Mouse (Mus musculus) B cell, adult 2 months (primary cell): ENCODE measurements around the gene Rnf183.
"Not testable (repeated sequence)": the region's sequence is repeated elsewhere in the genome, so short reads cannot be mapped to it uniquely, and the experiment has no call there.

ENCODE experiments used
- DNase-seq, 2 experiments: peaks; one replicate each; pipeline ENCODE4 v3.0.0; 2022

The Rnf183 gene

GRCm38 (mm10) chr4:62435081-62435480 is at the start of gene Rnf183:
Gene Rnf183 (minus strand): TSS chr4:62435252.
- DNase-seq, result no peak

DNA sequence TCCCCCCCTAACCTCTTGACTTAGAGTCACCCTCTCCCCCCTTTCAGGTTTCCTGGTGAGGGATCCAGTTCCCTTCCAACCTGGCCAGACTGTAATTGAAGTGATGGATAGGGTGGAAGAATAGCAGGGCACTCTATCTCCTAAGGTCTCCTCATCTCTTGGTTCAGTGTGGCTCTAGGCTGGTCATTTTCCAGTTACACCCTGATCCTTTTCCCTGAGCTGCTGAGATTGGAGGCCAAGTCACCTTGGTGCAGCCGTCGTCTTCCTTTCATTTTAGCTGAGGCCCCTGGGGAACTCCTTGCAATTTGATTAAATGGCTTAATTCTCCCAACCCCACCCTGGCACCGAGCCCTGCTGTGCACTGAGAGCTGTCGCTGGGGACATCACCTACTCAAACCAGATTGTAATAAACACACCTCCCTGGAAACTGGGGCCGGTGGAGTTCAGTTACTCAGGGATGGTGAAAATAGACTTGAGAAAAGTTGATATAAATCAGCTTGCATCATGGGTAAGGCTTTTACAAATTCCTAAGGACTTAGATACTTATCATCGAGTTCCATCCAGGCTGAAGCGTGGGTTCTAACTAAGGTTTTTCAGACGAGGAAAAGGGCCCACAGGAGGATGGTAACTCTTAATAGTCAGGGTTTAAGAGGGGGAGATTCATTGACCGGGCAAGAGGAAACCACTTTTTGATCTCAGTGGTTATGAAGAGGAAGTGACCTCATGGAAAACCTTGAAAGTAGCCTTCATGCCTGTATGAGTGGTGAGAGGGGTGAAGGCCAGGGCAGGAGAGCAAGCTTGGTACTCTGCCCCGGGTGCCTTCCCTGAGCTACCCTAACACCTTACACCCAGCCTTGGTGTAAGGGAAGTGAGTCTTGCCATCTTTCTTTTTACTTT is 45.9 kb upstream of the Rnf183 start:
- peak; percentile 58 to 69 for DNase-seq

DNA sequence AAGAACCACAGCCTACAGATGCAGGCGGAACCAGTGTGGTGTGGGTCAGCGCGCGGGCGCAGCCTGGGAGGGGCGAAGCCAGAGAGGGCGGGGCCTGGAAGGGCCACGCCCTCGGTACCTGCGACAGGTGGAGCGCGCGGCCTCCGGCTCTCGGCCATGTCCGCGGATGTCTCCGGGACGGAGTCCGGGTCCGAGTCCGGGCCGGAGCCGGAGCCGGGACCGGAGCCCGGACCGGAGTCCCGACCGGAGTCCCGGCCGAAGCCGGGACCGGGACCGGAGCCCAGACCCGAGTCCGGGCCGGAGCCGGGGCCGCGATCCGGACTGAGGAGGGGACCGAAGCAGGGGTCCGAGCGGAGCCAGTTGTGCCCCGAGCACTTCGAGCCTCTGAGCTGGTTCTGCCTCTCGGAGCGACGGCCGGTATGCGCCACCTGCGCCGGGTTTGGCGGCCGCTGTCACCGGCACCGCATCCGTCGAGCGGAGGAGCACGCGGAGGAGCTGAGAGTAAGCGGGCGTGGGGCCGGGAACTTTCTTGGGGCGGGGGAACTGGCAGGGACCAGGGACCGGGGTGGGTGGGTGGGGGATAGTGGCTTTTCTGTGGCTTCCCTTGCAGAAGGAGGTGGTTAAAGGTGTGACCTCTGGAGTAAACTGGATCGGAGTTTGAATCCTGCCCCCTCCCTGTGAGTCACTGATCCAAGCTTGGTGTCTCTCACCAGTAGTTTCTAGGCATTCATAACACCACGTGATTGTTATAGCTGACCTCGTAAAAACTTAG is 45.1 kb upstream of the Rnf183 start, which contains the start of gene Bspry:
Gene Bspry, plus strand, starts transcription at position 117 of the 772 bp plus-strand sequence.
- peak; percentile 70 to 71 for DNase-seq

DNA sequence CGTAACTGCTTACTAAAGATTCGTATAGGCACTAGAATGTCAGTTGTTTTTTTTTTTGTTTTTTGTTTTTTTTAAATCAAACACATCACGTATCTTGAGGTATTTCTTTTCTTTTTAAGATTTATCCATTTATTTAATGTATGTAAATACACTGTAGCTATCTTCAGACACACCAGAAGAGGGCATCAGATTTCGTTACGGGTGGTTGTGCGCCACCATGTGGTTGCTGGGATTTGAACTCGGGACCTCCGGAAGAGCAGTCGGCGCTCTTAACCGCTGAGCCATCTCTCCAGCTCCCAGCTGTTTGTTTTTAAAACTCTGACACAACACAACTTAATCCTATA is 44.5 kb upstream of the Rnf183 start:
- not testable (repeated sequence) for DNase-seq

DNA sequence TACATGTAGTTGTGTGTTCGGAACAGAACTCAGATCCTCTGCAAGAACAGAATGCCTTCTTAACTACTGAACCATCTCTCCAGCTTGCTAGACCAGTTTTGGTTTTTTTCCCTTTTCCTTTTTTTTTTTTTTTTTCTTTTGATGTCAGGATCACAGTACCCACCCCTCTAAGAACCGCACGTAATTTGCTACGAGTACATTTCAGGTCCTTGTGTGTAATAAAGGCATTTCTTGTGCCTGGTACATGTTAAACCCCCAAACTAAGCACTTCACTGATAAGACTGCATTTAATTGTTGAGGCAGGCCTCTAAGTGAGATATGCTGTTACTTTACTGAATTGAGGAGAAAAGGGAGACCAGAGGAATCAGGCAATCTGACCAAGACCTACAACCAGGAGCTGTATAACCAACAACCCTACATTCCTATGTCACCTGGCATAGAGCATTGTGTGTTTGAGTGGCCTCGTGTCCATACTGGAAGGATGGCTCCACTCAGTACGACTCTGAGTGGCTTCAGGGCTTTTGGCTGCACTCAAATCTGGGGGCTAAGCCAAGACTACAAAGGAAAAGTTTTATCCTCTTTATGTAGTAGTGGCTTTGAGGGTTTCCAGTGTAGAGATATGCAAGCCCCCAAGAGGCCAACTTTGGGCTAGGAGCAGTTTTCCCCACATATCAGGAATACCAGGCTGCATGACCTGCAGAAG is 42.6 kb upstream of the Rnf183 start:
- DNase-seq, result no peak

DNA sequence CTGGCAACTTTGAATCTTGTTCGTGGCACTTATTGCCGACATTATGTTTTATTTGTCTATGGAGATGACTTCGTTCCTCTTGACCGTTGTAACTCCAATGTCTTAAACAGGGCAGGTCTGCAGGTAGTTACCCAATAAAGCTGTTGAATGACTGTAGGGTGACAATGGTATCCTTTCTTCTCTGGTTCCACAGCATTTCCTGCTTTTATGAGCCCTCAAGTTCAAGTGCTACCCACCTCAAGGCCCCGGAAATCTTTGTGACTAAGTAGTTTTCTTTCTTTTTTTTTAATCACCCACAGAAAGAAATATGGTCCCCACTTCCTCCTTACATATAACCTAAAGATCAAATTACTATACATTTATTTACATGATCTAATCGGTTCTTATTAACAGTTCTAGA is 40.7 kb upstream of the Rnf183 start:
- DNase-seq, result no peak

DNA sequence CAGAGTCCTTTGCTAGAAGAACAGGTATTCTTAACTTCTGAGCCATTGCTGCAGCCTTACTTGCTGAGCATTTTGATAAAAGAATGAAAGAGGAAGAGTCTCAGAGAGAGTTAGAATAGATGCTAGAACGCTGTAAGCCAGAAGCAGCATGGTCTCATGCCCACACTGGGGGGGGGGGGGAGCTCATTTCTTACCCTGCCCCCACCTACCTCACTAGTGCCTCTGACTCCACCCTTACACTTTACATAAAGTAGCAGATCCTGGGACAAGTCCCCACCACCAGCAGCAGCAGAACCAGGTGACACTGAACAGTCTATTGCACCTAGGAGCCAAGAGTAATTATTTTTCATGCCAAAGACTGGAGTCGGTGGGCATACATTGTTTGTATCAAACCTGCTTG is 40.1 kb upstream of the Rnf183 start:
- DNase-seq, result no peak

- DNase-seq, result no peak
These were observed 37.0 kb upstream of the Rnf183 start for GRCm38 (mm10) chr4:62472071-62472470.

DNA sequence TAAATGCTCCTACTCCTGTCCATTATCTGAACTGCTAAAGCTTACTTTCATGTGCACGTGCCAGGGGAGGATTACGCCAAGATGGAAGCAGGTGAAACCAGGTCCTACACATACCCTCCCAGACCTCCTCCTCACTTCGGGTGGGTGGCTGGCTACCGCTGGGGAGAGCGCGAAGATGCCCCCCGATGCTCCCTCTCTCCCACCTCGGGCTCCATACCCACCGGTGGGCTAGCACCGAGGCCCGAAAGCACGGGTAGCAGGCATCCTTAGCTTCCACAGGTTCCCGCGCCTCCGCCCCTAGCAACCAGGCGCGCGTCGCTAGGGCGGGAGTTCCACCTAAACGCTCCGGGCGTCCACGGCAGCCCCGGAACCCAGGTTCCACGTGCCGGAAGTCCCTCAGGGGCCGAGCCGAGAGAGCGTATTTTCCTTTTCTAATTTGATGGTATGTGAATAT is 35.6 kb upstream of the Rnf183 start, which contains the start of gene Wdr31:
Gene Wdr31, minus strand, starts transcription at position 299 of the 454 bp plus-strand sequence.
- DNase-seq, result peak; percentile 87 to 88

- DNase-seq, result peak; percentile 9 to 23
These were observed 33.1 kb upstream of the Rnf183 start for GRCm38 (mm10) chr4:62468158-62468557.

DNA sequence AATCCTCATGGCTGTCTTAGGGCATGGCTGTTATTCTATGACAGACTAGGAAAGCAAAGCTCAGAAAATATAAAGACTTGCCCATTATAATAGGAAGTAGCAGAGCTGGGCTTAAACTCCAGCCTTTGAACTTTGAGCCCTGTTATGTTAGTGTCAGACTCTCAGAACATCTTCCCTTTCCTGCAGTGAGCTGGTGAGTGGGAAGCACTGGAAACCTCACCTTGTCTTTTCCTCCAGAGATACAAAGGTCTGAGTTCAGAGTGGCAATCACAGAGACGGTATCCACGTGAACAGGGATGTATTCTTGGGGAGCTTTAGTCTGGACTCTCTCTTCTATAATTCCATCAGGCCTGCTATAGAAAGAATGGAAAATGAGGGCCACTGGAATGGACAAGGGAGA is 28.1 kb upstream of the Rnf183 start:
- DNase-seq, result no peak

DNA sequence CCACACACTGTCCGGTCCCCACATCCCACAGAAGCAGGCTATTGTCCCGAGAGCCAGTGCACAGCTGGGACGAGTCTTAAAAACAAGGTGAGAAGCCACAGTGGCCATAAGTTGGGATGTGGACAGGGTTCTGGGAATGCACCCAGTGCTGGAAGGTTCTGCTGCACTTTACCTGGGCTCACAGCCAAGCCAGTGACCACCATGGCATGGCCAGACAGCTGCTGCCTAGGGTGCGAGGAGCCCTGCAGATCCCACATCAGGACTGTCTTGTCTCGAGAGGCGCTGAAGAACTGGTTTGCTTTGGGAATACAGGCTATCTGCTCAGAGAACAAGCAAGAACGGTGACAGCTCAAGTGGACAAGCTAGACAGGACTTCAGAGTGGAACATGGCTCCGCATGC is 25.3 kb upstream of the Rnf183 start:
- DNase-seq, result no peak

- DNase-seq, result no peak
These were observed 24.0 kb upstream of the Rnf183 start for GRCm38 (mm10) chr4:62459081-62459480.

DNA sequence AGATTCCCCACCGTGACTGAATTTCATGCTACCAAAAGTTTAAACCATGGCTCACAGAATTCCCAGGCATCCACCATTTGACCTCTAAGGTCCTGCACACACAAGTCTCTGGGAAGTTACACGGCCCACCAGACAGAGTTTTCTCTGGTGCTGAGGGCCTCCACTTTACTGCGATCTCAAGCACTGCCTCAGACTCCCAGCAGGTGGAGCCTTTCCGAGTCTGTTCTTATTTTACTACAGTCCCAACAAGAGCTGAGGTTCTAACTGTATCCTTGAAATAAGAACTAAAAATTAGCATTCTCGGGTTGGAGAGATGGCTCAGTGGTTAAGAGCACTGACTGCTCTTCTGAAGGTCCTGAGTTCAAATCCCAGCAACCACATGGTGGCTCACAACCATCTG is 19.9 kb upstream of the Rnf183 start:
- peak; percentile 52 to 57 for DNase-seq

DNA sequence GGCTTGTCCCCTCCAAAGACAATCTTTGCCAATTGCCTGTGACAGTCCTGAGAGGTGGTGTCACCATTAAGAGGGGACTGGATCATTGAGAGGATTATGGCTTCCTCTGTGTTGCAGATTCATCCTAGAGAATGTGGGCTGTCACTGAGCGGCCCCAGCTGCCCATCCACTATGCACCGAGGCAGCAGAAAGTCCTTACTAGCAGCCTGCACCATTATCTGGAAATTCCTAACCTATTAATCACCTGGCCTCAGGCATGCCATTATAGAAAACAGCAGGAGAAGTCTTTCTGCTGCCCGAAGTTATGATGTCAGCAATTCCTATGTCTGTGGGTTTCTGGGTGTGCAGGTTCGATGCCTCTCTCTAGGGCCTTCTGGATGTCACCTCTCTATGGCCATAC is 5.9 kb upstream of the Rnf183 start:
- no peak for DNase-seq

GRCm38 (mm10) chr4:62440544-62440943 is 5.5 kb upstream of the Rnf183 start:
- DNase-seq, result no peak

- no peak for DNase-seq
These were observed 4.7 kb upstream of the Rnf183 start for GRCm38 (mm10) chr4:62439793-62440192.

- DNase-seq, result no peak
These were observed 2.8 kb upstream of the Rnf183 start for GRCm38 (mm10) chr4:62437871-62438270.

- no peak for DNase-seq
These were observed 2.3 kb upstream of the Rnf183 start for GRCm38 (mm10) chr4:62437256-62437778.

- DNase-seq, result no peak
These were observed 847 bp downstream of the Rnf183 start for GRCm38 (mm10) chr4:62433939-62434870.

GRCm38 (mm10) chr4:62431522-62431921 is 3.5 kb downstream of the Rnf183 start:
- DNase-seq, result no peak

DNA sequence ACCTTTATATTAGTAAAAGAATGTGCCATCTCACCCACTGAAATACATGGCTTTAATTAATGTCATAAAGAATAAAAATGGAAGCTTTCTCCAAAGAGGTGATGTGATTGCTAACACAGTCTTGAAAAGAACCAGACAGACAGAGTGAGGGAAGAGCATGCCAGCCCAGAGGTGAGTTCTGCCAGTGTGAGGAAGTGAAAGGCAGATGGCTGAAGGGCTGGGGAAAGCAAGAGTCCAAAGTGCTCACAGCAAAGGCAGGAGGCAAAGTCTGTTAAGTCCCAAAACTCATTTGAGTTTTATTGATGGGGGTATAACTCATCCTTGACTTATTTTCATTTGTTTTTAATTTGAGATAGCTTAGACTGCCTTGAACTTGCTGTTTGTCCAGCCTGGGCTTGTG is 4.4 kb downstream of the Rnf183 start:
- DNase-seq, result no peak
